Mouse (Mus musculus) embryonic stem cell, embryonic (primary cell): Measurements from ENCODE around the gene Zfp326.

Experiments used
- CTCF ChIA-PET, 4 experiments: fragments of 300-600 bp in 2 of 4; fragments of 350-600 bp in 2 of 4; sonication (Branson Sonifier 250); formaldehyde crosslinking; loops; one replicate each; lab custom pipeline; 2022; ENCODE audit warnings: inconsistent platforms in 2 of 4; lab: Charles Lee
- POLR2A ChIA-PET, 4 experiments: fragments of 300-600 bp in 2 of 4; fragments of 350-600 bp in 2 of 4; sonication (Branson Sonifier 250); formaldehyde crosslinking; loops; one replicate each; lab custom pipeline; 2022; ENCODE audit warnings: antibody characterized with exemption in 4 of 4, inconsistent platforms in 1 of 4; lab: Charles Lee

Zfp326 gene

DNA sequence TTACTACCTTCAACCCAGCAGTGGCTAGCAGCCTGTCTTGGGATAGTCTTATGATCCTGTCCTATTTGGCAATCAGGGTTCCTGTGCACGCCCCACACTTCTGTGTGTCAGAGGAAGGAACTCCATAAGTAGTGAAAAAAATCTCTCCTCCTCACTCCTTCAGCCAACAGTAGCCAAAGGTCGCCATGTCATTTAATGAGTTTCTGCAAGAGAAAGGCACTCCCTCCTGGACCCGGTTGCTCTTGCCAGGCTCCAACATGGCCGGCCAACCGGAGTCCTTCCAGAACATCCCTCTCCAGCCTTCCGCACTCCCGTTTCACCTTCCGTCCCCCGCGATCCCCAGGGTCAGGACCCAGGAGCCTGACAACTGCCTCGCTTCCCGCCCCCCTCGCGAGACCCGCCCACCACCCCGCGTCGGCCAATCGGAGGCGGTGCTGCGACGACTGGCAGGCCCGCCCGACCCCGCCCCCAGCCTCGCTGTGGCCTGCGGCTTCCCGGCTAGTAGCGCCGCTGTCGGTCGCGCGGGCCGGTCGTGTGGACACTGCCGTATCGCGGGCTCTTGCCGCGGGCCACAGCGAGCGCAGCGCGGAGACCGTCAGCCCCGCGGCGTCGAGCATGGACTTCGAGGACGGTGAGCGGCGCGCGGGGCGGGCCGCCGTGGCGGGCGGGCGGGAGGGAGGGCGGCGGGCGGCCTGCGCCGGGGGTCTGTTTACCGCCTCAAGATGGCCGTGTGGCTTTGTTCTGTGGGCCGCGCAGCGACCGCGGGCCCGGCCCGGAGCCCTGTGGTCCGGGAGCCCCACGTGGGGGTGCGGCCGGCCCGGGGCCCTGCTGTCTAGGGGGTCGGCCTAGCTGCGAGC lies at the start of gene Zfp326:
Gene Zfp326 (plus strand): TSS at position 498 of the 857 bp plus-strand sequence.
- POLR2A ChIA-PET: interaction anchor here in 2 of 4 experiments (1.4 to 1.8 kb wide), 3 partner anchors 12 to 382 kb away, joined by 3 to 11 read pairs (median 5); partner anchors contain the start of gene Lrrc8d (in 1 of the 2)

DNA sequence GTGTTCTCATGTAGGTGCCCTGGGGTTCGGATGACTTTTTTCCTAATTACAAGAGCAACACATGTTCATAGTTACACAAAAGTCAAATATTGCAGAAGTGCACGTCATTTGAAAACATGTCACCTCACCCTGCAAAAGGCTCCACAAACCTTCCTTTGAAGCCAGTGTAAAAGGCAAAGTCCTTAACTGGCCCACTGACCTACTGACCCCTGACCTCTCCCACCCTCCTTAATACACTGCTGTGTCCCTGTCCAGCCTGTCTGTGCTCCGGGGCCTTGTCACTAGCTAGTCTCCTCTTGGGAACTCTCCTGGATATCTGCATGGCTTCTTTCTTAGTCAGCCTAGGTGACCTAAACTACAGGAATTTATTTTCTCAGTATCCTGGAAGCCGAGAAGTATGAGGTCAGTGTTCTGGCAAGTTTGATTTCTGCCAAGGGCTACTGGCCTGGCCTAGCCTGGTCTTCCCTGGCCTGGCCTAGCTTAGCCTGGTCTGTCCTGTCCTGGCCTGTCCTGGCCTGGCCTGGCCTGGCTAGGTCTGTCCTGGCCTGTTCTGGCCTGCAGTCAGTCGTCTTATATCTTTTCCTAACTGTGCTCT lies 49.4 kb upstream of the Zfp326 start:
- ChIA-PET POLR2A (interaction anchor here in 1 of 4 experiments (1.4 kb wide), 1 partner anchor 9 kb away, joined by 3 read pairs; no protein-coding TSS in a partner anchor), CTCF (interaction anchor here in 1 of 4 experiments (0.5 kb wide), 1 partner anchor 603 kb away, joined by 3 read pairs; no protein-coding TSS in a partner anchor)

More for the DNA sequence above, at the start of gene Zfp326:
- CTCF ChIA-PET: interaction anchor here in 1 of 4 experiments (0.6 kb wide), 1 partner anchor 68 kb away, joined by 6 read pairs; no protein-coding TSS in a partner anchor

DNA sequence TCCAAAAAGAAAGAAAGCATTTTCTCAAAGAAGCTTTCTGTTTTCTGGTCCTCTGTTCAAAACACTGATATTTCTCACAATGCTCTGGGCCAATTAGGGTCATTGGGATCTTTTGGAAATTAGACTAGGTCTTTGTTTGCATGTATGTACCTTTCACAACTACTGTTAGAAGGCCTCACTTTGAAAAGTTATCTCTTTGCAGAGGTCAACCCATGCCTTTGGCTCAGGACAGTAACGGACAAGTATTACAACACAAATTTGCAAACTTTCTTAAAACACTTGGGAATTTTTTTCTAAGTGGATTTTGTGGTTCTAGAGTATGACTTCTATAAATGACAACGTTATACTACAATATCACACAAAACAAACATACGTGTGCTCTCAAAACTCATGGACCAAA lies 48.3 kb upstream of the Zfp326 start:
- ChIA-PET CTCF (no interaction called here), POLR2A (interaction anchor here in 1 of 4 experiments (1.4 kb wide), 1 partner anchor 8 kb away, joined by 3 read pairs; no protein-coding TSS in a partner anchor)

DNA sequence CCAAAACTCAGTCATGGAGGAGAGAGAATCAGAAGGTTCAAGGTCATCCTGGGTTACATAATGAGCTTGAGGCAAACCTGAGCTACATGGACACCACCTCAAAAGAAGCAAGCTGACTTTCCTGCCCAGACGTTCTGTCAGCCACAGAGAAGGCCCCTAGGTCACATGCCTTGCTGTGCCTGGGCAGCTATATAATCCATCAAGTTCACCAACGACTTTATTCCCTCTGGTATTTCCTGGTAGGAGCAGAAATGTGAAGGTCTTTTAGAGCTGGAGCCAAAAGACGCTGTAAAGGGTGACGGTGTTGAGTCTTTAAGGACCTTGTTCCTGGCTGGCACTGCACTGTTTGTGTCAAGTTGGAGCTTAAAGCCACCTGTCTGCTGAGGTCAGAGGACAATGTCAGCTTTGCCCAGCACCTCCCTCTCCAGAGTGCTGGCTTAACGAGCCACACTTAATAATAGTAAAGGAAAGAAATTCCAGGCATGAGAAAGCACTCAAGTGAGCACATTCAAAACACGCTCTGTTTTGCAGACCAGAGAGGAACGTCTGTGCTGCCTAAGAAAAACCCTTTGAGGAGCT lies 47.3 kb upstream of the Zfp326 start:
- ChIA-PET POLR2A (interaction anchor here (0.6 to 1.5 kb wide), 6 partner anchors 9 to 1371 kb away, joined by 3 to 6 read pairs (median 4); partner anchors contain the start of gene Lrrc8d (in 1 of the 4)), CTCF (interaction anchor here in 1 of 4 experiments (0.5 to 0.6 kb wide), 2 partner anchors 20 to 1792 kb away, joined by 3 to 4 read pairs; no protein-coding TSS in a partner anchor)

DNA sequence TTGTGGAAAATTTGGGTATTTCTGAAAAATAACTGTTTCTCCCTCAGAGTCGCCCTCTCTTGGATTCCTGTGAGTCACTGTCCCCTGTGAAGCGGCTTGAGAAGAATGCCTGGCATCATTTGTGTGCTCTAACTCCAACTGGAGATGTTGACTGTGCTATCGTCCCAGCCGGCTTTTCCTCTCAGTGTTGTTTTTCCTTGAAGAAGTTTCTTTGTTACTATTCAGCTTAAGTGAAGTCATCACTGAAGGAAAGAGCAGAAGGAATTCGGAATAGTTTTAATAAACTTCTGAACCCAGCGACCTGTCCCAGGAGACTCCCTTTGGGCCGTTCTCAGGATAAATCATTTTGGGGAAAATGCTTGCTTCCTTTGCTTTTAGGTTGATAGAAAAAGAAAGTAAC lies 44.2 kb upstream of the Zfp326 start:
- CTCF ChIA-PET: no interaction called here

DNA sequence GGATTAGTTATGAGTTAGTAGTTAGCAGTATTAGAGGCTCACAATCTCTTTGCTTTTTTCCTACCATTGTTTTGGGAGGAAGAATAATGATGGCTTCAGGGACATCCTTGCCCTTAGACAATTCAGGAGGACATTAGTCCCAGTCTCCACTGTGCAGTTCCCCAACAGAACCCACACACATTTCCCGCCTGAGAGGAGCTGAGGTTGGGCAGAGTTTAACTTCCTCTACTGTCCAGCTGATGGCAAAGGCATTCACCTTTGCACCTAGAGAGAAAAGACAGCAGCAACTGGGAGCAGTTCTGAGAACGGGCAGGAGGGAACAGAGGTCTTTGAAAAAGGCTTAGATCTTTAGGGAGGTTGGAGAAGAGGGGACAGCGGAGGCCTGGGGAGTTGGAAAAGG lies 42.4 kb upstream of the Zfp326 start:
- CTCF ChIA-PET: no interaction called here
- POLR2A ChIA-PET: interaction anchor here in 1 of 4 experiments (0.6 kb wide), 1 partner anchor 303 kb away, joined by 3 read pairs; no protein-coding TSS in a partner anchor

More for the DNA sequence above, 44.2 kb upstream of the Zfp326 start:
- POLR2A ChIA-PET: no interaction called here

DNA sequence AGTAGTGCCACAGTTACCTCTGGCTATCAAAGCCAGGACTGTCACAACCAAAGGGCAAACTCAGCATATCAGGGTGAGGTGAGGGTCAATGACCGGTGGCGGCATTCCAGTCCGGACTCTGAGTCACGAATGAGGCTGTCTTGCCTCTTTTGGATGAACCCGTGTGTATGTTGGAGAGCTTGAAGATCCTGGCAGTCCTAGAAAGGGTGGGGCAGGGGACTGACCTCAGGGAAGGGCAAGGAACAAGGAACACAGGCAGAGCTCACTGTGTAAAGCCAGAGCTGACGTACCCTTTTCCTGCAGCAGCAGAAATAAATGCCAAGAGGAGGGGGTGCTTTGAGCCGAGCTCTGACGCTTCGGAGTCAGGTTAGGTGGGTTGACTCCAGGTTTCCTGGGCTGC lies 40.4 kb upstream of the Zfp326 start:
- ChIA-PET POLR2A (interaction anchor here in 2 of 4 experiments (0.8 to 1.4 kb wide), 6 partner anchors 9 to 58 kb away, joined by 3 to 4 read pairs (median 3); no protein-coding TSS in a partner anchor), CTCF (no interaction called here)

DNA sequence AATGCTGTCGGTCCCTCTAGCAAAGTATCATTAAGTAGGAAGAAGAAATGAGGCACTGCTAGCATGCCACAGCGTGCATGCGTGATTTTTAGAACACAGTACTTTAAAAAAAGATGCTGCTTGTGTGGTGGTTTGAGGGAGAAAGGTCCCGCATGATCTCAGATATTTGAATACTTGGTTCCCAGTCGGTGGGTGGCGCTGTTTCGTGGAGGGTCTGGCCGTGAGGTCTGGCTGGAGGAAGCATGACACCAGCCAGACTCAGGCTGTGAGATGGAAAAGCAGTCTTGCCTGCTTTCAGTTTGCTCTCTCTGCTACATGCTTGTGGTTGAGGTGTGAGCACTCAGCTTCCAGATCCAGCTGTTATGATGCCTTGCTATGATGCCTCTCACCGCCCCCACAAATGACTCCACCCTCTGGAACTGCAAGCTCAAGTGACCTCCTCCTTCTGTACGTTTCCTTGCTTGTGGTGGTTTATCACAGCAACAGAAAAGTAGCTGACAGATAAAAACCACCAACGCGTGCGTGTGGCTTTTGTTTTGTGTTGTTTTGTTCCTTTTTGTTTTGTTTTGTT lies 36.5 kb upstream of the Zfp326 start:
- CTCF ChIA-PET: no interaction called here
- POLR2A ChIA-PET: interaction anchor here in 1 of 4 experiments (1.0 to 1.4 kb wide), 2 partner anchors 13 to 20 kb away, joined by 3 read pairs; no protein-coding TSS in a partner anchor

DNA sequence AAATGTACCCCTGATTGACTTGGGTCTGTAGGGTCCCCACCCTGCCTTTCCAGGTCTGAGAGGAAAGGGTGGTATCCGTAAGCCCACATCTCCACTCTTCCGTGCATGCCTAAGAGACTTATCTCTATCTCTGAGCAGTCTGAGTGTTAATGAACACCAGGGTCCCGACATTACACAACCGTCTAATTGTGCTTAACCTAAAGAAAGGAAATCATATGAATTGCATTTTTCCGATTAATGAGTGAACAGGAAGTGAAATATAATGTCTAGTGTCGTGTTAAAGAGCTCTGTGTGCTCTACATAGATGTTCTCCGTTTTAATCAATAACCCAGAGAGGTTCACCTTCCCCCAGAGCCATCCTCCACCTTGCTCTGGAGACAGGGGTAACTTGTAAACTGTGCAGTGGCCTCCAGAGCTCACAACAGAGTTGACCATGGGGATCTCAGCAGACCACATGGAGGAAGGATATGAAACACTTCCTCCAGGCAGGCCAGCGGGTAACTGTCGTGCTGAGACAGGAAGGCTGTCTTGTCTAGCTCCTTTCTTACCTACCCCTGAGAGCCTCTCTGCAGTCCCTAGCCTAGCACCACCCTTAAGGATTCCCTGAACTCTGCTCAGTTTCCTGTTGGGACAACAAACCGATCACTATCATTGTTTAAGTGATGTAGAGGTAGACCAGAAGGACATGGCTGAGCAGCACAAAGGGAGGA lies 32.2 kb upstream of the Zfp326 start:
- ChIA-PET POLR2A (interaction anchor here in 1 of 4 experiments (0.6 kb wide), 1 partner anchor 144 kb away, joined by 3 read pairs; no protein-coding TSS in a partner anchor), CTCF (no interaction called here)

DNA sequence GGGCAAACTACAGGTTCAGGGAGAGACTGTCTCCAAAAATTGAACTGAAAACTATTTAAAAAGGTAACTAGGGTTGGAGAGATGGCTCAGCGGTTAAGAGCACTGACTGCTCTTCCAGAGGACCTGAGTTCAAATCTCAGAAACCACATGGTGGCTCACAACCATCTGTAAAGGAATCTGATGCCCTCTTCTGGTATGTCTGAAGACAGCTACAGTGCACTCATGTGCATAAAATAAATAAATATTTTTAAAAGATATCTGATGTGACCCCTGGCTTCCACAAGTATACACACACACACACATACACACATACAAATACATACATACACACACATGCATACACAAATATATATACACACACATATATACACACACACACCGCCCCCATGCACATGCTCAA lies 31.3 kb upstream of the Zfp326 start:
- POLR2A ChIA-PET: interaction anchor here in 2 of 4 experiments (1.1 to 1.2 kb wide), 2 partner anchors 9 to 19 kb away, joined by 4 read pairs; no protein-coding TSS in a partner anchor
- CTCF ChIA-PET: interaction anchor here in 1 of 4 experiments (1.1 kb wide), 1 partner anchor 14 kb away, joined by 3 read pairs; no protein-coding TSS in a partner anchor

DNA sequence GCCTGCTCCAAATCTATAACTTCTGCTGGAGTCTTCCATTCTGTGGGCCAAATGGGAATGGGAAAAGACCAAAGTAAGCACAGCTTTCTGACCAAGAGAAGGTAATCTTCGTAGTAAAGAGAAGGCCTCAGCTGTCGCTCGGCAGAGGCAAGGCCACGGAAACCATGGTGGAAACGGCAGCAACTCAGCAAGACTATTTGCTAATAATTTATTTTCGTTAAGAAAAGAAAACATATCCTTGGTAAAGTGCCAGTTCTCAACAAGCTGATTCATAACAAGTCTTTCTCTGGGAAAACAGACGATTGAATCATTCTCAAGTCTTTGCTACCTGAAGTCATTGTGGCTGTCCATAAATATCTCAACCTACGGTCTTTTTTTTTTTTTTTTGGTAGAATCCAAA lies 28.6 kb upstream of the Zfp326 start:
- POLR2A ChIA-PET: interaction anchor here in 1 of 4 experiments (0.7 to 1.5 kb wide), 2 partner anchors 17 to 250 kb away, joined by 3 read pairs; no protein-coding TSS in a partner anchor
- CTCF ChIA-PET: no interaction called here

DNA sequence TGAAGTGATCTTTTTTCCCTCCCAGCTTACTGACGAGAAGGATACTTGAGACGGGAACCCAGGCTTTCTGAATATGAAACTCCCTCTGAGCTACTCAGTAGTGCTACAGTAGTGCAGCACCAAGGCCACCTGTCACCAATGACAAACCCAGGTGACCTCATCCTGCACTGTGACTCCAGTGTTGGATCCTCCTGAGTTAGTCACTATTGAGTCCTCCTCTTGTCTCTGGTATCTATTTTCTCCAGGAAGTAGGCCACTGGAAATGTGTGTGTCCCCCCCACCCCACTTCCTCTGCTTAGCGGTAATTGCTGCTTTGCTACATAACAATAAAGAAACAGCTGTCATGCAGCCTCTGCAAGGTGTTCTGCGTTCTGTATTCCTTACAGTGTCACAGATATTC lies 27.1 kb upstream of the Zfp326 start:
- CTCF ChIA-PET: no interaction called here
- POLR2A ChIA-PET: interaction anchor here in 1 of 4 experiments (1.0 to 1.5 kb wide), 3 partner anchors 10 to 15 kb away, joined by 3 read pairs; no protein-coding TSS in a partner anchor

DNA sequence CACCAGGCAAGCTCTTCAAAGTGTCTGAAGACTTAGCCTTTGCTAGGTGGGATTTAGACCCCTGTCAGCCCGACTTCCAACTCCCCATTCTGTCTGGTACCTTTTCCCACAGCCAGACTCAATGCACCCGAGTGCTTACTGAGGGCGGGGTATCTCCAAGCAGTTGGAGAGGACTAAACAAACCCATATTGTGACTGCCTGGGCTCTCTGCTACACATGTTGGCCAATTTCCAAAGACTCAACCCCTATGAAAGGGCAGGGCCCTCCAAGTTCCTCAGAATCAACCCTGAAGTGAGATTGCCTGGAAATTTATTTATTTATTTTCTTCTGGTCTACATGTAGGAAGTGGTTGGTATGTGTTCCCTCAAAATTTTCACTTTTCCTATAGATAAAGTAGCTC lies 26.7 kb upstream of the Zfp326 start:
- ChIA-PET POLR2A (interaction anchor here in 1 of 4 experiments (1.0 to 1.1 kb wide), 2 partner anchors 10 to 15 kb away, joined by 3 read pairs; no protein-coding TSS in a partner anchor), CTCF (no interaction called here)

DNA sequence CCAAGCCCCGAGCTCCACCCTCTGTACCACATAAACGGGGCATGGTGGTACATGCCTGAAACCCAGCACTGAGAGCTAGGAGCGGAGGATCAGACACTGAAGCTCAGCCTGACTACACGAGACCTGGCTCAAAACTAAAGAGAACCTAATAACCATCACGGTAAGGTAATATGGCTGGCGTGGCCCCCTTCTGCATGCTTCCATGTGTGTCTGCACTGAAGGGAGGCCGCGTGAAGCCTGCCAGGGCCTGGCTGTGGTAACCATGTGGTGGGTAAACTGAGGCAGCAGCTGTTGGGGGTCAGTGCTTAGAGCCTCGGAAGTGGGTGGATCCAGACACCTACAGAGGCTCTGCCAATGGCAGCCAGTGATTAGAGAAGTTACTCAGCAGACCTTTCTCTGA lies 23.1 kb upstream of the Zfp326 start:
- POLR2A ChIA-PET: interaction anchor here in 1 of 4 experiments (0.6 to 1.0 kb wide), 2 partner anchors 14 to 145 kb away, joined by 3 read pairs; no protein-coding TSS in a partner anchor
- CTCF ChIA-PET: interaction anchor here in 1 of 4 experiments (1.3 kb wide), 1 partner anchor 169 kb away, joined by 3 read pairs; no protein-coding TSS in a partner anchor

DNA sequence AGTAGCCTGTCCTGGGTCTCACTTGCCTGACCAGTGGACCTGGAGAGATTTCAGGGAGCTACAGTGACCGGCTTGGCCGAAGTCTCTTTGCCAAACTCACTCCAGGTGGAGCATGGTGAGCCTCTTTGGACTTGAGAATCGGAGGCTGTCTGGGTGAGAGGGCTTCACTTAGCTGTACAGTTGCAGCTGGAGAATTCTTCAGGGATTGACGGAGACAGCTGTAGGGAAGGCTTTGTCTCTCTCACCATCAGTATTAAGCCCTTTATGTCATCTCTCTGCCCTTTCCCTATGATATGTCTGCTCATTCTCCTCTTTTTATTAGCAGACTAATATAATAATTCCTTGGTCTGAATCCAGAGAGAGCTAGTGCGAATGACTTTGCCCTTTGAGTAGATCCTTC lies 18.9 kb upstream of the Zfp326 start:
- CTCF ChIA-PET: interaction anchor here in 1 of 4 experiments (0.9 kb wide), 1 partner anchor 11 kb away, joined by 3 read pairs; no protein-coding TSS in a partner anchor

DNA sequence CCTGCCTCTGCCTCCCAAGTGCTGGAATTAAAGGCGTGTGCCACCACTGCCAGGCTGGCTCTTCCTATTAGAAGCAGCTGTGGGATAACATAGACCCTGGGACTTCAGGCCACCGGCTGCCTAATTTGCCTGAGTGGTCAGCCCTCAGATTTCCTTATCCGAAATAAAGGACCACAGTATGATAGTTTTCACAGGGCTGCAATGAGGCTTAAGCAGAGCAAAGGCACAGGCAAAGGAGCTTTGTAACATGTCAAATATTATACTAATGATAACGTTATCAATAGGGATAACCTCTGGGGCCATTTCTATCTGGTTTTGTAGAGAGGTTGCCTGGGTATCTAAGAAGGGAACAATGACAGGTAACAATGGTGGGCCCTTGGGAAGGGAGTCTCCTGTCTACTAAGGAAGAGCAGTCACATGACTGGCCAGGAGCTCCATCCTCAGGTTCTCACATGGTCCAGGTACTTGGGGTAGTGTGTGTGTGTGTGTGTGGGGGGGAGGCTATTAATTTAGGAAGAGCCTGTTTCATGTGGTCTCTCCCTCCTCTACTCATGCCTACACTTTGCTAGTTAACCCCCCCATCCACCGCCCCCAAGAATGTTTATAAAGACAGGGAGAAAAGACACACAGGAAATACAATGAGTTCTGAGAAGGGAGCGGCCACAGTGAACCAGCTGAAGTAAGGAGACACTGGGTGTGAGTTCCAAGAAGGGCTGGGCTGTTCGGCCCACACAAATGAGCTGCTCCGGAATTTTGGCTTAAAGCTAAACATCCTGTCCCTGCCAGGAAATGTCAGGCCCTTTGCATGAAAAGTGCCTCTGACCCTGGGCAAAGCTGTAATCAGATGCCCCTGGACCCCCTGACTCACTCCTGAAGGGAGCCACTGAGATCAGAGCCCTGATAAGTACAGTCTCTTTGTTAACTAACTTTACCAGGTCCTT lies 17.3 kb upstream of the Zfp326 start:
- CTCF ChIA-PET: interaction anchor here in 3 of 4 experiments (0.6 to 1.5 kb wide), 5 partner anchors 9 to 262 kb away, joined by 3 to 4 read pairs (median 3); no protein-coding TSS in a partner anchor

More for the DNA sequence above, 18.9 kb upstream of the Zfp326 start:
- POLR2A ChIA-PET: interaction anchor here in 1 of 4 experiments (0.6 to 1.0 kb wide), 3 partner anchors 113 to 448 kb away, joined by 3 read pairs; no protein-coding TSS in a partner anchor

More for the DNA sequence above, 17.3 kb upstream of the Zfp326 start:
- POLR2A ChIA-PET: interaction anchor here (0.5 to 2.0 kb wide), 28 partner anchors 9 to 840 kb away, joined by 3 to 12 read pairs (median 4); partner anchors contain the start of gene Lrrc8d (in 2 of the 4)
